ENCODE assay signal across 7 mouse cellular contexts in the genomic region with DNA sequence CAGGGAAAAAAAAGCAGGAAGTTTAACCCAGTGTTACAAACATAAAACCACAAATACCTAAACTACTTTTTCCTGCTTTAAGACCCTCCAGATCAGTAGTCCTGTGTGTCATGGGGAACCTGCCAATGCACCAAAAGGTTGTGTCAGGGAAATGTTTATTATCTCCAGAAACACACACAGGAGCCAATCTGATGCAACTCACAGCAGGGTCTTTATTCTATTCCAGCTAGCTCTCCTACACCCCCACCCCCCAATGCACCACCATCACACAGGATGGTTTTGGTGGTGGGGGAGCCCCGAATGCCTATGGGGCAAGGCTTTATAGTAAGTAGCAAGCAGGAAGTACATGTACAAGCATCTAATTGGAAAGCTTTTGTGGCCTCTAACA.
DNase-seq lines count a peak whose midpoint lies in the region; ATAC-seq and TF ChIP-seq lines count a peak whose summit lies in the region.
"Not testable (repeated sequence)": the region's sequence is repeated elsewhere in the genome, so short reads cannot be mapped to it uniquely, and the experiment has no call there.

No protein-coding gene starts in this region.

- H3K9me3 ChIP-seq in forebrain, embryonic 11.5 days (ENCODE audit: control insufficient read depth, low read length); intestine, embryonic 14.5 days (ENCODE audit: control insufficient read depth, low read length); lung, embryonic 14.5 days (ENCODE audit: low read depth, low read length); midbrain, embryonic 13.5 days; stomach, embryonic 14.5 days (ENCODE audit: control insufficient read depth, low read depth, low read length): not testable (repeated sequence)

- not testable (repeated sequence) for H3K27ac ChIP-seq in forebrain, embryonic 11.5 days (ENCODE audit: low read depth, low read length)
- peak overlapping the region; percentile 62 for H3K27ac ChIP-seq in intestine, embryonic 14.5 days (ENCODE audit: low read depth)
- peak overlapping the region; percentile 21 for H3K27ac ChIP-seq in layer of hippocampus, adult 2 months
- H3K27ac ChIP-seq in lung, embryonic 14.5 days (ENCODE audit: low read depth), result peak overlapping the region; percentile 36
- H3K27ac ChIP-seq in midbrain, embryonic 13.5 days, result peak overlapping the region; percentile 20; the same call in 1 of the 2 replicates
- H3K27ac ChIP-seq in stomach, embryonic 14.5 days (ENCODE audit: low read length), result peak overlapping the region; percentile 75

- H3K27me3 ChIP-seq in forebrain, embryonic 11.5 days (ENCODE audit: control insufficient read depth, insufficient read depth, low read length); intestine, embryonic 14.5 days (replicated peaks; ENCODE audit: control insufficient read depth, insufficient read depth, low read length); lung, embryonic 14.5 days (ENCODE audit: insufficient read depth, low read length); midbrain, embryonic 13.5 days; stomach, embryonic 14.5 days (ENCODE audit: control insufficient read depth, insufficient read depth, low read length): not testable (repeated sequence)

- not testable (repeated sequence) for H3K36me3 ChIP-seq in forebrain, embryonic 11.5 days (ENCODE audit: control insufficient read depth, insufficient read depth, low read length); intestine, embryonic 14.5 days (ENCODE audit: control insufficient read depth, insufficient read depth, low read length); lung, embryonic 14.5 days (ENCODE audit: insufficient read depth); midbrain, embryonic 13.5 days; stomach, embryonic 14.5 days (ENCODE audit: control insufficient read depth, insufficient read depth, low read length)

- peak; percentile 49; the same call in 1 of the 2 replicates for ATAC-seq in forebrain, embryonic 11.5 days (replicated peaks; ENCODE audit: low FRiP score)
- peak; percentile 5; the same call in 1 of the 2 replicates for ATAC-seq in granulocyte monocyte progenitor cell, adult 5-6 weeks (replicated peaks; ENCODE audit: poor library complexity, severe bottlenecking)
- not testable (repeated sequence) for ATAC-seq in intestine, embryonic 14.5 days (replicated peaks; ENCODE audit: low FRiP score, low TSS enrichment, low read depth); stomach, embryonic 14.5 days (ENCODE audit: insufficient number of reproducible peaks, insufficient read depth, low FRiP score, low read depth)
- peak; percentile 35; the same call in 1 of the 2 replicates for ATAC-seq in lung, embryonic 14.5 days (ENCODE audit: insufficient read depth)
- peak; percentile 56 for ATAC-seq in midbrain, embryonic 13.5 days

- not testable (repeated sequence) for H3K9ac ChIP-seq in forebrain, embryonic 11.5 days (ENCODE audit: low read length); intestine, embryonic 14.5 days (ENCODE audit: low read length); lung, embryonic 14.5 days; midbrain, embryonic 13.5 days (replicated peaks); stomach, embryonic 14.5 days (replicated peaks; ENCODE audit: low read depth, low read length)

- TF ChIP-seq CTCF in layer of hippocampus, adult 2 months (conservative IDR thresholded peaks at IDR 0.05); lung, embryonic 14.5 days (IDR thresholded peaks at IDR 0.05; ENCODE audit: low read depth): not testable (repeated sequence)

- H3K4me1 ChIP-seq in forebrain, embryonic 11.5 days (replicated peaks; ENCODE audit: control insufficient read depth, insufficient read depth, low read length); intestine, embryonic 14.5 days (replicated peaks; ENCODE audit: control insufficient read depth, insufficient read depth, low read length); lung, embryonic 14.5 days (ENCODE audit: insufficient read depth); stomach, embryonic 14.5 days (ENCODE audit: control insufficient read depth, insufficient read depth, low read length): not testable (repeated sequence)
- peaks cover 12% of the 10 kb centered on the region for H3K4me1 ChIP-seq in midbrain, embryonic 13.5 days (replicated peaks)

- WGBS in forebrain, embryonic 11.5 days, result 48% methylated on average over 1 of the region's 1 CpGs
- 37% methylated on average over 1 of the region's 1 CpGs for WGBS in intestine, embryonic 14.5 days
- WGBS in lung, embryonic 14.5 days, result 40% methylated on average over 1 of the region's 1 CpGs
- 30% methylated on average over 1 of the region's 1 CpGs for WGBS in midbrain, embryonic 13.5 days
- WGBS in stomach, embryonic 14.5 days, result 36% methylated on average over 1 of the region's 1 CpGs

- not testable (repeated sequence) for DNase-seq in forebrain, embryonic 11.5 days (ENCODE audit: low spot score); intestine, embryonic 14.5 days (ENCODE audit: low spot score); layer of hippocampus, adult 2 months (ENCODE audit: low spot score in 2 of 2); lung, embryonic 14.5 days

- H3K4me3 ChIP-seq in forebrain, embryonic 11.5 days (ENCODE audit: low read depth, low read length); intestine, embryonic 14.5 days (ENCODE audit: low read depth, low read length); layer of hippocampus, adult 2 months; lung, embryonic 14.5 days (ENCODE audit: low read depth, low read length); midbrain, embryonic 13.5 days (replicated peaks); stomach, embryonic 14.5 days (ENCODE audit: low read depth, low read length): not testable (repeated sequence)

- not testable (repeated sequence) for H3K4me2 ChIP-seq in forebrain, embryonic 11.5 days (ENCODE audit: low read depth, low read length, severe bottlenecking)
- peak overlapping the region; percentile 11; the same call in 1 of the 2 replicates for H3K4me2 ChIP-seq in intestine, embryonic 14.5 days (ENCODE audit: low read length)
- peak overlapping the region; percentile 37 for H3K4me2 ChIP-seq in lung, embryonic 14.5 days
- H3K4me2 ChIP-seq in midbrain, embryonic 13.5 days (replicated peaks), result peak overlapping the region; percentile 17; the same call in 1 of the 2 replicates
- H3K4me2 ChIP-seq in stomach, embryonic 14.5 days (replicated peaks; ENCODE audit: low read depth, low read length), result 0 out of 2 replicates have a peak overlapping the region, but pooled peaks have one; percentile 27
